Mouse (Mus musculus) liver, embryonic 18 days (tissue): Measurements from ENCODE around the gene Olfr1105. TPM values are rescaled to one million over a fixed set of nuclear protein-coding genes. Genes with fewer than 3 reads are reported as not detected.

Experiments
- polyA plus RNA-seq: library from polyadenylated mRNA; depleted of rRNA; stranded (reverse); fragments of >200 nt; gene quantifications from 2 replicates; pipeline ENCODE4 v1.2.3, GENCODE M21; 2012; rRNA removed

Olfr1105 gene
- polyA plus RNA-seq, result not detected in 2 replicates

GRCm38 (mm10) chr2:87036431-87036830 is at the start of gene Olfr1105:
Gene Olfr1105 (minus strand): TSS chr2:87036531.

DNA sequence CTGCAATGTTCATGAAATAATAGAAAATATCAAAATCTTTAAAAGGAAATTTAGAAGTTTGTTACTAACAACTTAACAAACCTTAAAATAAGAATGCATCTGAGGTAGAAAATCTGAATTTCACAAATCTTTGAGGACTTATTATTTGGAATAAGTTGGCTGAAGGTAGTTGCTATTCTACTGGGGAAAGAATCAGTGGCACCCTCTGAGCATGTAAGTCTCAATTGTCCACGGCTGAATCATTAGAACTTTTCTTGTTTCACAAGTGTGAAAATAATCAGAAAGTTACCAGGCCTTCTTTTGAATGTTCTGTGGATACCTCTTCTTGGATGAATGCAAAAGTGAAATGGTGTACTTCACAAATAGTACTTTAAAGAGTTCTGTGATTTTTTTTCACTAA is 39.4 kb upstream of the Olfr1105 start, which contains the start of gene Olfr1107:
Olfr1107 (minus strand) TSS at position 101 of the 400 bp plus-strand sequence.

GRCm38 (mm10) chr2:87052173-87052572 is 15.8 kb upstream of the Olfr1105 start, which contains the start of gene Olfr1106:
Gene Olfr1106 (minus strand): TSS chr2:87052273.

DNA sequence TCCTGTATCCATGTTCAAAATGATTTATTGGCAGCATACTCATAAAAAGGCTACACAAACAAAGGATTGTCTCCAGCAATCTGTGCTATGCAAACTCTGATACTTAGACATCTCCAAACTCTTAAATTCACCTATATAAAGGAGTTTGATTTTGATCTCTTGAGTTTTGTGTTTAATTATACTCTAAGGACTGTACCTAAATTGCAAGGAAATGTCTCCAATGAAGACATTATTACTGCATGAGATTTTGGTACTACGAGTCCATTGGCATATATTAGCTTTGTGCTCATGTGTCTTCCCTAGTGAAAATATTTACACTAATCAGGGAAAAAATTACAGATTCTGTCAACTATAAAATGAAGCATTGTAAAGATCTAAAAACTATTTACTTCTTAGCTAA is 9.4 kb downstream of the Olfr1105 start, which contains the start of gene Olfr1104:
Olfr1104 (minus strand) TSS at position 101 of the 400 bp plus-strand sequence.

GRCm38 (mm10) chr2:86998098-86998497 is 38.2 kb downstream of the Olfr1105 start, which contains the start of gene Olfr1102:
Gene Olfr1102 (plus strand): TSS chr2:86998398.

GRCm38 (mm10) chr2:86991121-86991520 is 45.2 kb downstream of the Olfr1105 start, which contains the start of gene Olfr1101:
Gene Olfr1101 (minus strand): TSS chr2:86991221.

Other genes with a start within 250 kb of the Olfr1105 start
- not detected in 2 replicates for gene Olfr141, start 226.5 kb downstream of the Olfr1105 start, polyA plus RNA-seq
- gene Olfr1094, start 211.9 kb downstream of the Olfr1105 start, polyA plus RNA-seq, result not detected in 2 replicates
- gene Olfr1095, start 184.8 kb downstream of the Olfr1105 start, polyA plus RNA-seq, result not detected in 2 replicates
- gene Gm13723, start 161.7 kb downstream of the Olfr1105 start, polyA plus RNA-seq, result not detected in 2 replicates
- not detected in 2 replicates for gene Olfr1097, start 144.3 kb downstream of the Olfr1105 start, polyA plus RNA-seq
- gene Olfr1098, start 112.0 kb downstream of the Olfr1105 start, polyA plus RNA-seq, result not detected in 2 replicates
- gene Olfr1099, start 75.8 kb downstream of the Olfr1105 start, polyA plus RNA-seq, result not detected in 2 replicates
- gene Olfr1100, start 56.6 kb downstream of the Olfr1105 start, polyA plus RNA-seq, result not detected in 2 replicates
- not detected in 2 replicates for gene Olfr1101, start 45.3 kb downstream of the Olfr1105 start, polyA plus RNA-seq
- gene Olfr1102, start 38.1 kb downstream of the Olfr1105 start, polyA plus RNA-seq, result not detected in 2 replicates
- not detected in 2 replicates for gene Olfr1104, start 9.5 kb downstream of the Olfr1105 start, polyA plus RNA-seq
- not detected in 2 replicates for gene Olfr1106, start 15.7 kb upstream of the Olfr1105 start, polyA plus RNA-seq
- gene Olfr1107, start 39.3 kb upstream of the Olfr1105 start, polyA plus RNA-seq, result not detected in 2 replicates
- gene Olfr1109, start 59.5 kb upstream of the Olfr1105 start, polyA plus RNA-seq, result not detected in 2 replicates
- gene Olfr259, start 78.0 kb upstream of the Olfr1105 start, polyA plus RNA-seq, result not detected in 2 replicates
- gene Olfr1110, start 103.8 kb upstream of the Olfr1105 start, polyA plus RNA-seq, result not detected in 2 replicates
- not detected in 2 replicates for gene Olfr1111, start 116.1 kb upstream of the Olfr1105 start, polyA plus RNA-seq
- gene Olfr1112, start 151.3 kb upstream of the Olfr1105 start, polyA plus RNA-seq, result not detected in 2 replicates
- not detected in 2 replicates for gene Olfr1113, start 172.4 kb upstream of the Olfr1105 start, polyA plus RNA-seq
- not detected in 2 replicates for gene Olfr1115, start 211.5 kb upstream of the Olfr1105 start, polyA plus RNA-seq
- not detected in 2 replicates for gene Olfr1116, start 231.0 kb upstream of the Olfr1105 start, polyA plus RNA-seq